Mouse (Mus musculus): ENCODE results near the gene Gna12.

Gene Gna12

DNA sequence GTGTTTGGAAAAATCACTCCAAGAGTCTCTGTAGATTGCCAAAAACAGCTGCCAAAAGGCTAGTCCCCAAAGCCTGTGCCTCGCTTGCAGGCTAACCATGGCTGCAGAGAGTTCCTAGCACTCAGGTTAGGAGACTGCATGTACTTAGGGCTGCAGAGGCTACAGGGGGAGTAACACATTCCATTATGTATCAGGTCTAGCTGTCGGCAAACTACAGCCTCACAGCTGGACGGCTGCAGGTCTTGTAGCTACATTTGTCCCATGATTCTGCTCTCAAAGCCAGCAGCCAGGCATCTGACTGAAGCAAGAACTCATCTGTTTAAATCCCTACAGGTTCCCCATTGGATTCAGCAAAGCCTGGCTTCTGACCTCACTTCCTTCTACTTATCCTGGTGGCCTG is 35.5 kb downstream of the Gna12 start:
- DNase-seq = no peak

- no peak for DNase-seq
These were observed 38.0 kb downstream of the Gna12 start for GRCm38 (mm10) chr5:140792233-140792632.

DNA sequence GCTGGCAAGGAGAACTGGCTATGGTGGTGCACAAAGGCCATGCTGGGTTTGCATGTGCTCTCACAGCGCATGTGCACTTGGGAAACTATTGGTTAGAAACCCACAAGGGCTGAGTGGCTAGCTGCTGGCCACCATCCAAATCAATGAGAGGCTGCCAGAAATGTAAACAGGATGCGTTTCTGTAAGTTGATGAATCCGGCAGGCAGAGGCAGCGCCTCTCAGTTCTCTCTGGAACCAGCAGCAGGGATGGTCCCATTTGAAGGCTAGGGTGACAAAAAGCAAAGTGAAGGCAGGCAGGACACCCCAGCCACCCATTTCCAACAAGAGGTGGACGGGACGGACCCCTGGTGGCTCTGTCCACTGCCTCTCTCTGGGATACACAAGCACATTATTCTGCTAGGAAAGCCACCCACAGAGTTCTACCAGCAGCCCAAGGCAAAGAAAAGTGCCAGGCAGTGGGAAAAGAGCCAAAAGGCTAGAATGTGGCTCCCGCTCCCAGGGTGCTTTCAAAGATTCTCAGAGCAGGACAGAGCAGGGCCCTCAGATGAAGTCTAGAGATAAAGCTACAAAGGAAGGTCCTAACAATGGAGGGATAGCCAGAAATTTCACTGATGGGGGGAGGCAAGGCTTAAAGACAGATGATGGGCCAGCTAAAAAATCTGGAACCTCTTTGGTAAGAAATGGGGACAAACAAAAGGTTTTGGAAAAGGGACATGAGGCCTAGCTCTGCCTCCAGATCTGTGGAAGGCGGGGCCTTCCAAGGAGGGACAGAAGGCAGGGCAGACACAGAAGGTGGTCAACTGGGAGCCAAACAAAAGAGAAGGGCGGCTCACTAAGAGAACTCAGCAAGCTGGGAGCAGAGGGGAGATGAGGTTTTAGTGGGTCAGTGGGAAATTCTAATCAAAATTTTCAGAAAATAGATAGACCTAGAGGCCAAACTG is 39.0 kb downstream of the Gna12 start:
- peak; percentile 51 for DNase-seq

- DNase-seq = no peak
These were observed 39.8 kb downstream of the Gna12 start for GRCm38 (mm10) chr5:140790392-140790791.

- DNase-seq = no peak
These were observed 40.7 kb downstream of the Gna12 start for GRCm38 (mm10) chr5:140789561-140789960.

DNA sequence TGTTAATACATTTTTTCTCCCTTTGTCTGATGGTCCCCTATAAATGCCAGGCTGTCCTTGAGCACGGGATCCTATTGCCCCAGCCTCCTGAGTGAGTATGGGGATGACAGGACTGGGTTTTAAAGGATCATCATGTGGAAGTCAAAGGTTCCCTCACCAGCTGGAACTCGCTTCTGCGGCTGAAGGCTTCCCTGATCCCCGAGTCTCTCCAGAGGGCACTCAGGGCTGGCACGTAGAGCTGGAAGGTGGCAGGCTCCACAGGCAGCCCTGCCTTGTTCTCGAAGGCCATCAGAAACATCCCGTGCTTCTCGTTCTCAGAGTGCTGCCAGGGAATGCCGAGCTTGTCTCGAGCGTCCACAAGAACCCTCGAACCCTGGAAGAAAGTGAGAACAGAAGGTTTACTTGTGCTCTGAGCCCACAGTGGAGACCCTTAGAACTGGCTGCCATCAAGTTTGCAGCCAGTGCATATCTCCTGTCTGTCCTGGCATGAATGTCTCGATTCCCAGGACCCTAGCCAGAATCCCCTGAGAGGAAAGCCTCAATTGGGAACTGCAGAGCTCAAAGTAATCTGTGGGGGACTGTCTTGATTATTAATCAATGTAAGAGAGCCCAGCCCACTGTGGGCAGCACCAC is 44.9 kb downstream of the Gna12 start:
- DNase-seq = no peak

DNA sequence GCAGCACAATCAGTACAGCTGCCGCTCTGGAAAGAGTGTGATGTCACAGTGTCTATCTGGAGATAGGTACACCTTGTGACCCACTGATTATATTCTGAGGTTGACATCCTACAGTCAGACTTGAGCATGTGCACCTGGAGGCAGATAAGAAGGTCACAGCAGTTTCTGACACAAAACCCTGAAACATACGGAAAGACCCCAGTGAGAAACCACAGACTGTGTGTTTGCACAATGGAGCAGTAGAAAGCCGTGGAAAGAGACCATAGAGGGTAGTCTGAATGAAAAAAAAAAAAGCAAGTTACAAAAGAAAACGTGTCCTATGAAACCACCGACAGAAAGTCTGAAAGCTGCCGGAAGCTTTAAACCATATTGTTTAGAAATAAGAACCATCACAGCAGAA is 45.9 kb downstream of the Gna12 start:
- no peak for DNase-seq

- DNase-seq = no peak
These were observed 46.7 kb downstream of the Gna12 start for GRCm38 (mm10) chr5:140783577-140783976.

DNA sequence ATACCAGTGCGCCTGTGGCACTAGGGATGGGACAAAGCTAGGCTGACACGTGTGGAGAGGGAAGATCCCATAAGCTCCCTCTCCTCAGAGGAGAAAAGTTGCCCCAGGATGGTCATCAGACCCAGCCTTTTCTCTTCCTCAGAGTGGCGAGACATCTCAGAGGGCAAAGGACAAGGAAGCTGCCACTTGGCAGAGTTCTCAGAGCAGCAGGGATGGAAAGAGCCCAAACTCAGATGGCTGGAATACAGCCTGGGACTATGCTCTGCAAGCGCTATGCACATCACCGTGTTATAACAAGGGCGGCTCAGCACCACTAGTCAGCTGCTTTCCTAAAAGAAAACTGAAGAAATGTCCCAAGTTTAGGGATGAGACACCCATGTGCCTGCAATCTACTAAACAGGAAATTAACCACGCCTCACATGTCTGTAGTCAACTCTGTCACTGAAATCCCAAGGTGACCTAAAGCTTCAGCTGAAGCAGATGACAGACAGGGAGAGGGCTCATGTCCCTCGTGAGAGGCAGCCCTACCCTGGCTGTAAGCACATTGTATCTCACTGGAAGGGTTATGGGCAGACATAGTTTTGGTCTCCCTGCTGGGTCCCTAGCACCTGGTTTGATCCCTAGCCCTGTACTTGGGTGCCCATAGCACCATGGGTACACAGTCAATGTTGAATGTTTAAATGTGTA is 48.2 kb downstream of the Gna12 start:
- DNase-seq = no peak

DNA sequence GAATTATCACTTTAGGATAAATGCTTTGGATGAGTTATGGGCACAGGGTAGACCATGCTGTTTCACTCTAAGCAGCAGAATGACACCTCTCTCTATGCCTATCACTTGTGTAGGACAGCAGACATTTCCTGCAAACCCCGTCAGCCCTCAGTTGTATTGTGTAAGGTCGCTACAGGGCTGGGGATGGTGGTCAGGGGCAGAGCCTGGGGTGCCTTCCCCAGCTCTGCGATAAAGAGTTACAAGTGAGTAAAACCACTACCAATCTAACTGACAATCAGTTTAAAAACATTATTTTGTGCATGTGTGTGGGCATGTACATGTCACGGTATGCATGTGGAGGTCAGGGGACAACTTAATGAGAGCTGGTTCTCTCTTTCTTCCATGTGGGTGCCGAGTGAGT is 49.1 kb downstream of the Gna12 start:
- no peak for DNase-seq

DNA sequence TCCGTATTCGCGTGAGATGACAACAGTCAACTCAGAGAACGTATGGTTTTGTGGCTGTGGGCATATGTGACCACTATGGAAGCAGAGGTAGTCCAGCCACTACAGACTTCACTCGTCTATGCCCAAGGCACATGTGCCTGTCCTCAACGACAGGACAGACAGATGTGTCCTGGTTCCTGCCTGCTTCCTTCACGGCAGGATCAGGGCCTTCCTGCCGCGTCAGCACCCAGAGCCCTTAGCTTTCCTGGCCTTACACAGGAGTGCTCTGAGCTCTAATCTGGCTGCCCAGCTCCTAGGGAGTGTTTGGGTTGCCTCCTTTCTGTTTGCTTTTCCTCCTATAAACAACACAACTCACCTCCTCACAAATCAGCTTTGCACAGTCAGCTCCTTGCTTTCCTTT is 53.3 kb downstream of the Gna12 start:
- no peak for DNase-seq

- DNase-seq = no peak
These were observed 55.1 kb downstream of the Gna12 start for GRCm38 (mm10) chr5:140775111-140775510.

DNA sequence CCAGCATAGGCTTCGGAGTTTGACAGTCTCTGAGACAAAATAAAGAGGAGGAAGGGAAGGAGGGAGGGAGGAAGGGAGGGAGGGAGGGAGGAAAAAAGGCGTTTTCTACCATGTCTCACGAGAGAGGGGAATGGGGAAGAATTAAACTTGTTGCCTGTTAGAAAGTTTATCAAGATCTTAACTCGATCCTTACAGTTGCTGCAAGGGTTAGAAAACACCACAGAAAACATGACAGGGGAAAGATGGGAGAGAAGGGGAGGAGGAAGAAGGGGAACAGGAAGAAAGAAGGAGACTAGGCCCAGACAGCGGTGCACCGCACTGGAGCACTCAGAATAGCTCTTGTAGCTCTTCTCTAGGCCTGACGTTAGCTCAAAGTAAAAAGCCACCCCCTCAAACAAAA is 58.1 kb downstream of the Gna12 start:
- DNase-seq = no peak

GRCm38 (mm10) chr5:140771612-140772011 is 58.6 kb downstream of the Gna12 start:
- no peak for DNase-seq

- no peak for DNase-seq
These were observed 61.9 kb downstream of the Gna12 start for GRCm38 (mm10) chr5:140768333-140768732.

DNA sequence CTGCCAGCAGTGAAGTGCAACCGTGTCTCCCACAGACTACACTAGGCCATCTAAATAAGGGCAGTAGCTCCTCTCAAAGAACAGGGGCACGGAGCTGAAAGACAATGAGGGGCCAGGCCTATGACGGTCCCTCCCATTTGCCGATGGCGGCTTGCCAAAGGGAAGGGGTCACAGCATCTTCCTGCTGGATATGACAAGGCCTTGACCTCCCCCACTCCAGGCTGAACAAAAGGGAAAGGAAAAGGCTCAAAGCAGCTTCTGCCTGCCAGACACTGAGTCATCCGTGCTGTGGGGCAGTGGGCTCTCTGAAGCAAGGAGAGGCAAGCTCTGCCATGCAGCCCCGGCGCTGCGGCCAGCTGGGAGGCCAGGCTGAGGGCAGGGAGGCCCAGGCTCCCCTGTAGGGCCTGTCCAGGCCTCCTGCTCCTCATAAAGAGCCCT is 62.5 kb downstream of the Gna12 start:
- peak; percentile 59 for DNase-seq

DNA sequence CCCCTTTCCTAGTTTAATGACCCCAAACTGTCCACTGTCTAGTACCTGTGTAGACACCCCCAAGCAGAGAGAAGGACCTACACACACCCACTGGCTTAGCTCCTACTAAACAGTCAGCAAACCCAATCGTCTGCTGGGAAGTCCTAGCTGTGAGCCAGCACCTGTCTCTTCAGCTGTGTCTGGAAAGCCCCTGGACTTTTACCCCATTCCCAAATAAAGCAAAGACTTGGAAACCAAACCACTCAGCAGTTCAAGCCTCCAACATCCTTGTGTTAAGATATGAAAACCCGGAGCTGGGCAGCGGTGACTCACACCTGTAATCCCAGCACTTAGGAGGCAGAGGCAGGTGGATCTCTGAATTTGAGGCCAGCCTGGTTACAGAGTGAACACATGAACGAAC is 63.7 kb downstream of the Gna12 start:
- DNase-seq = no peak

DNA sequence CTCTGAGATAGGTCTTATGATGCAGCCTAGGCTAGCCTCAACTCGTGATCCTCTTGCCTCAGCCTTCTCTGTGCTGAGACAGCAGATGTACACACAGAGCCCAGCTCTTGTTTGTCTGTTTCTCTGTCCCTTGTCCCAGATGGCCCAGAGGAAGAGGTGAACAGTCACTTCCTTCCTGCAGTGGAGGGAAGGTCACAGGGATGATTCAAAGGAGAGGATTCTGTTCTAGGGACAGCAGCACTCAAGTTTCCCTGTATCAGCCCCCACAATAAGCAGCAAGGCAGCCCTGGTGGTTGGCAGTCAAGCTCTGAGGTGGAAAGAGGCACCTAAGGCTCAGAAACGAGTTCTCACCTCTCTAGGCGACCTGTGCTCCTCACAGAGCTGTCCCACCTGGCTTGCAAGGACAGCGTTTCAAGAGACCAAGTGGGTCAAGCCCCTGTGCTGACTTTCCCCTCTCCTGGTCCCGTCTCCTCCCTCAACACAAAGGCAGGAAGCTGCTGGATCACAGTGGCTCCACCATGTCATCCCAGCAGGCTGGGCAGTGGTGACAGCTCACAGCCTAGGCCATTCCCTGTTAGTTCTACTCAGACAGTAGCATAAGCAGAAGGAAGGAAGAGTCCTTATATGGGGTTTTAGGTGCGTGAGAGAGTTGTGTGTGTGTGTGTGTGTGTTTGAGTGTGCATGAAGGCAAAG is 65.2 kb downstream of the Gna12 start:
- DNase-seq = no peak

- DNase-seq = no peak
These were observed 67.7 kb downstream of the Gna12 start for GRCm38 (mm10) chr5:140762540-140762939.

GRCm38 (mm10) chr5:140758864-140759263 is 71.4 kb downstream of the Gna12 start:
- DNase-seq = no peak

- no peak for DNase-seq
These were observed 77.0 kb downstream of the Gna12 start for GRCm38 (mm10) chr5:140753223-140753622.

- no peak for DNase-seq
These were observed 77.6 kb downstream of the Gna12 start for GRCm38 (mm10) chr5:140752639-140753038.

DNA sequence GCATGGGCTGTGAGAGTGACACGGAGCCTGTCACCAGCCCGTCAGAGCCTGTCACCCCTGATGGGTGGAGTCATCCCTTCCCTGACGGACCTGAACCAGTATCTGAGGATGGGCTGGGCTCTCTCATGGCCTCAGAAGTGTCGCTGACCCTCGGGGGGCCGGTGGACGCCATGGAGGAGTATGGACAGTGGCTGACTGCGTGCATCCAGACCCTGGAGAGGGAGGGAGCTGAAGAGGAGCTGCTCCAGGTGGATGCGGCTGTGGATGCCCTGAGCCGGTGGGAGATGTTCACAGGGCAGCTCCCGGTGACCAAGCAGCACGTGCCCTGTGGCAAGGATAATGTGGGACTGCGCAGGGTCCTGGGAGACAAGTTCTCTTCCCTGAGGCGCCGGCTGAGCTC is 78.2 kb downstream of the Gna12 start:
- DNase-seq = no peak

All from liver (tissue).